Mouse (Mus musculus) neural tube, embryonic 11.5 days (tissue): ENCODE results near the gene Utp20. TPM values are rescaled to one million over a fixed set of nuclear protein-coding genes. Genes with fewer than 3 reads are reported as not detected.
"Not testable (repeated sequence)": the region's sequence is repeated elsewhere in the genome, so short reads cannot be mapped to it uniquely, and the experiment has no call there.

ENCODE experiments used
- ATAC-seq: fragments of 200-750 bp; cut with Nextera tagmentation; 2 replicates; pipeline ENCODE4 v1.8.0; 2017; ENCODE audit warnings: moderate number of reproducible peaks, mild to moderate bottlenecking, moderate TSS enrichment, moderate library complexity; ENCODE audit not compliant: insufficient read depth, low FRiP score, low TSS enrichment
- DNase-seq: peaks from one replicate; pipeline ENCODE4 v3.0.0-alpha.2; 2015; ENCODE audit warnings: low spot score
- H3K27ac ChIP-seq: fragments of 300-500 bp; sonication (generic); 2 replicates; pipeline ENCODE4 v1.5.1; 2014; ENCODE audit warnings: low read depth, mild to moderate bottlenecking, low read length
- H3K27me3 ChIP-seq: fragments of 300-500 bp; sonication (generic); 2 replicates; pipeline ENCODE4 v1.6.1; 2014; ENCODE audit warnings: mild to moderate bottlenecking, low read length, mixed read lengths; ENCODE audit not compliant: control insufficient read depth, insufficient read depth
- H3K36me3 ChIP-seq: fragments of 300-500 bp; sonication (generic); 2 replicates; pipeline ENCODE4 v1.6.1; 2014; ENCODE audit warnings: mild to moderate bottlenecking, low read length, moderate library complexity, mixed read lengths; ENCODE audit not compliant: control insufficient read depth, insufficient read depth
- H3K4me1 ChIP-seq: fragments of 300-500 bp; sonication (generic); 2 replicates; pipeline ENCODE4 v1.6.1; 2014; ENCODE audit warnings: low read length, mixed read lengths; ENCODE audit not compliant: control insufficient read depth, insufficient read depth
- H3K4me2 ChIP-seq: fragments of 300-500 bp; sonication (generic); 2 replicates; pipeline ENCODE4 v1.6.1; 2014; ENCODE audit warnings: low read depth, mild to moderate bottlenecking, moderate library complexity
- H3K4me3 ChIP-seq: fragments of 300-500 bp; sonication (generic); 2 replicates; pipeline ENCODE4 v1.5.1; 2014; ENCODE audit warnings: low read depth, low read length
- H3K9ac ChIP-seq: fragments of 300-500 bp; sonication (generic); 2 replicates; pipeline ENCODE4 v1.6.1; 2014; ENCODE audit warnings: mild to moderate bottlenecking, low read length
- H3K9me3 ChIP-seq: fragments of 300-500 bp; sonication (generic); 2 replicates; pipeline ENCODE4 v1.6.1; 2016; ENCODE audit warnings: low read length; ENCODE audit not compliant: control insufficient read depth
- WGBS: fragments of 180-500 bp; shearing (Covaris S2); extraction: QIAGEN DNeasy Blood & Tissue Kit; methylation state at CpG from one replicate; pipeline ENCODE4 v1.1.7; 2014; 5-methylcytosine and 5-hydroxymethylcytosine counted together
- polyA plus RNA-seq: library from polyadenylated mRNA; unstranded; fragments of >200 nt; fragmentation: Nextera tagmentation; extraction: Ambion mirVana; gene quantifications from 2 replicates; pipeline ENCODE4 v1.2.1, GENCODE M21; 2014

The Utp20 gene
- polyA plus RNA-seq, 1 experiment from 2014 or later, result 20.6 TPM

GRCm38 (mm10) chr10:88739074-88739473 is 87.5 kb downstream of the Utp20 start:
- not testable (repeated sequence) for DNase-seq, H3K4me2 ChIP-seq, H3K4me3 ChIP-seq, H3K9me3 ChIP-seq, H3K4me1 ChIP-seq, H3K27me3 ChIP-seq, H3K9ac ChIP-seq, ATAC-seq, H3K36me3 ChIP-seq, H3K27ac ChIP-seq
- 98% methylated on average over 8 of the region's 8 CpGs for WGBS

DNA sequence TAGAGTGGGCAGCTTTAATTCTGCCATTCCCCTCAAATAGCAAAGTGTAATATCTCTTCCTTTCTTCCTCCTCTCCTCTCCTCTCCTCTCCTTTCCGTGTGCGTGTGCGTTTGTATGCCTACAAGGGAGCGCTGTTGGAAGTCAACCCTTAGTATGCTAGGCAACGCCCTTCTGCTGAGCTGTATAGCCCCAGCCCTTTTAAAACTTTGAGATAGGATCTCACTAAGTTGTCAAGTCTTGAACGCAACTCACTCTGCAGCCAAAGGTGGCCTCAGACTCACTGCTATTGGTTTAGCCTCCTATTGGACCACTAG is 94.3 kb downstream of the Utp20 start:
- Histone ChIP-seq H3K9me3 (no peaks in the 10 kb centered on the region), H3K4me3 (peak overlapping the region; percentile 98), H3K4me1 (peaks cover 10% of the 10 kb centered on the region), H3K9ac (peak overlapping the region; percentile 93), H3K27ac (no peak overlapping the region), H3K27me3 (no peaks in the 10 kb centered on the region), H3K4me2 (peak overlapping the region; percentile 92), H3K36me3 (no peaks in the 10 kb centered on the region)
- no peak for DNase-seq
- WGBS, result 14% methylated on average over 6 of the region's 6 CpGs
- ATAC-seq, result no peak

- Histone ChIP-seq H3K4me2 (peak overlapping the region; percentile 92), H3K4me1 (peaks cover 10% of the 10 kb centered on the region), H3K36me3 (no peaks in the 10 kb centered on the region), H3K27me3 (no peaks in the 10 kb centered on the region), H3K9me3 (no peaks in the 10 kb centered on the region), H3K27ac (no peak overlapping the region), H3K9ac (peak overlapping the region; percentile 93), H3K4me3 (peak overlapping the region; percentile 98)
- DNase-seq (no peak), ATAC-seq (peak; percentile 62)
- WGBS, result 2% methylated on average over 61 of the region's 61 CpGs
Observed at GRCm38 (mm10) chr10:88731496-88732308, 94.9 kb downstream of the Utp20 start.

- H3K4me1 ChIP-seq, result peaks cover 10% of the 10 kb centered on the region
- H3K36me3 ChIP-seq, result no peaks in the 10 kb centered on the region
- H3K27ac ChIP-seq, result peak within 1 kb of the TSS; percentile 17; the same call in 1 of the 2 replicates
- H3K4me3 ChIP-seq, result peak within 1 kb of the TSS; percentile 98
- DNase-seq, result peak; percentile 91
- no peaks in the 10 kb centered on the region for H3K27me3 ChIP-seq
- peak within 1 kb of the TSS; percentile 92 for H3K4me2 ChIP-seq
- peak within 1 kb of the TSS; percentile 93 for H3K9ac ChIP-seq
- WGBS, result under 1% methylated on average over 65 of the region's 65 CpGs
- no peaks in the 10 kb centered on the region for H3K9me3 ChIP-seq
- ATAC-seq, result peak; percentile 90
Observed at GRCm38 (mm10) chr10:88730571-88731495, 95.8 kb downstream of the Utp20 start, which contains the start of gene Arl1. Arl1 (plus strand) TSS chr10:88730858.

DNA sequence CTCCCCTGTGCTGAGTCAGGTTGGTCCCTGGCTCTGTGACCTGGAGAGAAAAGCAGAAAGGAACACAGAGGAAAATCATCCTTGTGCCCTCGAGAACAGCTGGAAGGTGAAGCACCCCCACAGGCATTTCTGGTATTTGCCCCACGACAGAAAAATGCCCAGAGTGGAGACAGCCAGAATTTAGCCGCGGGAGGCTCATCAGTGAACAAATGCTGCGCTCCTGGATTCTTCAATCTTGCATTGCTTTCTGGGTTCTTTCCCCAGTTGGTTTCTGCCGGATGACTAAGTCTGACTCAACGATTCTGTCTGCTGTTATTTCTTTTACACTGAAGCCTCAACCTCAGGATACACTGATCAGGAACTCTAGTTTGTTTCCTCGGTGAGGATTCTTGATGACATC is 98.4 kb downstream of the Utp20 start:
- 82% methylated on average over 8 of the region's 8 CpGs for WGBS
- H3K4me1 ChIP-seq, result peaks cover 10% of the 10 kb centered on the region
- no peak overlapping the region for H3K9ac ChIP-seq
- H3K4me2 ChIP-seq, result no peak overlapping the region
- ATAC-seq (no peak), DNase-seq (no peak)
- H3K27ac ChIP-seq, result no peak overlapping the region
- no peaks in the 10 kb centered on the region for H3K27me3 ChIP-seq
- no peaks in the 10 kb centered on the region for H3K36me3 ChIP-seq
- H3K4me3 ChIP-seq, result no peak overlapping the region
- no peaks in the 10 kb centered on the region for H3K9me3 ChIP-seq

DNA sequence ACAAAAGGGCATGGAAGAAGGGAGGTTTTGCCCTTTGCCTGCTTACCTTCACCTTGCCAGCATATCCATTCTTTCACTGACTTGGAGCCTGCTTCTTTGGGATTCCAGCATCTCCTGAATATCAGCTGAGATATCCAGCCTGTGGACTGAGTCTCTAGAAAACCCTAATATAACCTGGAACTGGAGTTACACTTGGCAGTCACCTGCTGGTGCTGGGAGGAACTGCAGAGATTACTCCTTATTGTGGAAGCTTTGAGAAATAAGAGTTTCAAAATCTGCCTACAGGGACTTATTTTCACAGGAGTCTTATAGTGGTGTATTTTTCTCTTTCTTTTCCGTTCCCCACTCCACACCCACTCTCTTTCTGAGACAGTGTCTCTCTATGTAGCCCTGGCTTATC is 99.5 kb downstream of the Utp20 start:
- Histone ChIP-seq H3K9me3 (no peaks in the 10 kb centered on the region), H3K4me1 (peaks cover 8% of the 10 kb centered on the region), H3K36me3 (no peaks in the 10 kb centered on the region), H3K27me3 (no peaks in the 10 kb centered on the region), H3K4me3 (no peak overlapping the region), H3K9ac (no peak overlapping the region), H3K4me2 (no peak overlapping the region), H3K27ac (no peak overlapping the region)
- no peak for ATAC-seq
- 46% methylated on average over 1 of the region's 1 CpGs for WGBS
- DNase-seq, result peak; percentile 52

GRCm38 (mm10) chr10:88725343-88725742 is 101.3 kb downstream of the Utp20 start:
- Histone ChIP-seq H3K4me1 (0 out of 2 replicates have a peak, but pooled peaks cover 3% of the 10 kb centered on the region), H3K4me3 (no peak overlapping the region), H3K9ac (no peak overlapping the region), H3K9me3 (no peaks in the 10 kb centered on the region), H3K27me3 (no peaks in the 10 kb centered on the region), H3K4me2 (no peak overlapping the region), H3K27ac (no peak overlapping the region), H3K36me3 (no peaks in the 10 kb centered on the region)
- no peak for DNase-seq
- 64% methylated on average over 2 of the region's 2 CpGs for WGBS
- ATAC-seq, result no peak

DNA sequence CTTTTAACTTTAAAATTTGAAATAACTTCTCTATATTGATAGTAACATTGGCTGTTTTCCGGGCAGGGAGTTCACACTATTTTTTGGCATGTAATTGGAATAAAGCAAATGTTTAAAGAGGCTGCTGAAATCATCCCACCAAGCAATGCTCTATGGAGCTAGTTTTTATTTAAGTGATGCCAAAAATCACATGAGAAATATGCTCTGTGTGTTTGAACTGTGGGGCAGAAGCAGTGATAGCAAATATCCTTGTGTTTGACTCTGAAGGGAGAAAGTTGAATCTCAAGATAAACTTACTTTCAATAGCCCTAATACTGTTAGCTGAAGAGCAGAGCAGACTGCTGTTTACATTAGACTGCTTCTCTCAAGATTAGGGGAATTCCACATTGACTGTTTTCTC is 107.0 kb downstream of the Utp20 start:
- Histone ChIP-seq H3K9ac (no peak overlapping the region), H3K27me3 (no peaks in the 10 kb centered on the region), H3K9me3 (no peaks in the 10 kb centered on the region), H3K4me2 (no peak overlapping the region), H3K27ac (no peak overlapping the region), H3K4me3 (no peak overlapping the region), H3K4me1 (no peaks in the 10 kb centered on the region), H3K36me3 (no peaks in the 10 kb centered on the region)
- ATAC-seq, result no peak
- 89% methylated on average over 1 of the region's 1 CpGs for WGBS
- DNase-seq, result no peak
